Mouse (Mus musculus): ENCODE measurements around the gene Usp17lb.
"Not testable (repeated sequence)": the region's sequence is repeated elsewhere in the genome, so short reads cannot be mapped to it uniquely, and the experiment has no call there.

The Usp17lb gene

GRCm38 (mm10) chr7:104842503-104842902 lies at the start of gene Usp17lb:
Gene Usp17lb, minus strand, starts transcription at chr7:104842603.
- no peak for DNase-seq

- no peak for DNase-seq
Measured at GRCm38 (mm10) chr7:104877731-104878130, 35.3 kb upstream of the Usp17lb start, which contains the start of gene Olfr665. Gene Olfr665, plus strand, starts transcription at chr7:104878031.

GRCm38 (mm10) chr7:104861381-104861780 lies 19.0 kb upstream of the Usp17lb start:
- DNase-seq = no peak

- no peak for DNase-seq
Measured at GRCm38 (mm10) chr7:104857683-104858082, 15.3 kb upstream of the Usp17lb start.

GRCm38 (mm10) chr7:104856709-104857108 lies 14.3 kb upstream of the Usp17lb start, which contains the start of gene Usp17la:
Gene Usp17la, plus strand, starts transcription at chr7:104857009.
- DNase-seq = not testable (repeated sequence)

GRCm38 (mm10) chr7:104855248-104855750 lies 12.9 kb upstream of the Usp17lb start:
- DNase-seq = no peak

GRCm38 (mm10) chr7:104851546-104851945 lies 9.1 kb upstream of the Usp17lb start:
- DNase-seq = not testable (repeated sequence)

- no peak for DNase-seq
Measured at GRCm38 (mm10) chr7:104843731-104844287, 1.4 kb upstream of the Usp17lb start.

GRCm38 (mm10) chr7:104810335-104810734 lies 32.1 kb downstream of the Usp17lb start:
- not testable (repeated sequence) for DNase-seq

- DNase-seq = no peak
Measured at GRCm38 (mm10) chr7:104790796-104791195, 51.6 kb downstream of the Usp17lb start.
